Mouse (Mus musculus) Muller cell, postnatal 12 days (primary cell): Measurements from ENCODE around the gene Rnf227.

ENCODE experiments used
- DNase-seq: peaks from one replicate; pipeline ENCODE4 v3.0.0-alpha.2; 2015; ENCODE audit errors: inconsistent ontology term

Gene Rnf227

GRCm38 (mm10) chr11:69331152-69331551 lies 9.1 kb upstream of the Rnf227 start:
- no peak for DNase-seq

GRCm38 (mm10) chr11:69331929-69332405 lies 8.3 kb upstream of the Rnf227 start:
- DNase-seq, result peak; percentile 73

GRCm38 (mm10) chr11:69332713-69333253 lies 7.5 kb upstream of the Rnf227 start:
- no peak for DNase-seq

DNA sequence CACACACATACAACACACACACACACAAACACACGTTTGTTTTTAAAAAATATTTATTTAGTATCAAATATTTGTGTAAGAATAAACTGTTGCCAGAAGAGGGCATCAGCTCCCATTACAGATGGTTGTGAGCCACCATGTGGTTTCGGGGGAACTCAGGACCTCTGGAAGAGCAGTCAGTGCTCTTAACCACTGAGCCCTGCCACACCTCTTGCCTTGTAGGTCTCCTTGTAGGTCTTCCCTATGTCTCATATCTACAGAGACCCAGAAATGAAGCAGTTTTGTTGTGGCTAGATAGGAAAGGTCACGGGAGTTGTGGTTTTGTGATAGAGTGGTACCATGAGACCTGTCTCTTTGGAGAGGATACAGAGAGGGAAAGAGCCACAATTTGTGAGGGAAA lies 6.3 kb upstream of the Rnf227 start:
- no peak for DNase-seq

- peak; percentile 94 for DNase-seq
Observed at GRCm38 (mm10) chr11:69334796-69335195, 5.5 kb upstream of the Rnf227 start.

DNA sequence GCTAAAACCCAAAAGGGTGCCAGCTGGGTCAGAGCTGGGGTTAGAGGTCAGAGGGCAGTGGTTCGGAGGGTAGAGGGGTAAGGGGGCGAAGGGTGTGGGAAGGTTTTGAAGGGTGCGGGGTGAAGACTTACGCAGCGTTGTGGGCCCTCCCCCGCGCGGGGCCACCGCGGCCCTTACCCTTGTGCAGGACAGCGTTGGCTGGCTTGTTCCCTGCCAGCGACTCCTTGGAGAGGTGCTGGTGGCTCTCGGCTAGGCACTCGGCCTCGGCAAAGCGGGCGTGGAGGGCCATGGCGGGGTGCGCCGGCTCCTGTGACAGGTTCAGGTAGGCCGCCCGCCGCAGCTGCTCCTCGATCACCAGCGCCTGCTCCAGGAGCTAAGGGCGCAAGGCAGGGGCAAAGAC lies 6.2 kb downstream of the Rnf227 start:
- DNase-seq, result no peak

DNA sequence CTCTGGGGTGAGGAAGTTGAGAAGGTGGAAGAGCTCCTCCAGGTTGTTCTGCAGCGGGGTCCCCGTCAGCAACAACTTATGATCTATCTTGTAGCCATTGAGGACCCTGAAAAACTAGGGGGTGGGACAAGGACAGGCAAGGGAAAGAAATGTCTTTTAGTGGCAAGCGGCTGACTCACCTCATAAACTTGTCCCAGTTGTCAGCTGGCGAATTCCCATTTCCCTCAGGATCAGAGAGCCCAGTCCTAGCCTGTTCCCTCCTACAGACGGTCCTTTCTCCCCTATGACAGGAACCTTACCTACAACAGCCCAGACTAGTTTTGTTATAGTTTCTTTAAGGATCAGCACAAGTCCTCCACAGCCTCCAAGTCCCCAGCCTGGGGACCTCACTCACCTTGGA lies 16.3 kb downstream of the Rnf227 start:
- no peak for DNase-seq

DNA sequence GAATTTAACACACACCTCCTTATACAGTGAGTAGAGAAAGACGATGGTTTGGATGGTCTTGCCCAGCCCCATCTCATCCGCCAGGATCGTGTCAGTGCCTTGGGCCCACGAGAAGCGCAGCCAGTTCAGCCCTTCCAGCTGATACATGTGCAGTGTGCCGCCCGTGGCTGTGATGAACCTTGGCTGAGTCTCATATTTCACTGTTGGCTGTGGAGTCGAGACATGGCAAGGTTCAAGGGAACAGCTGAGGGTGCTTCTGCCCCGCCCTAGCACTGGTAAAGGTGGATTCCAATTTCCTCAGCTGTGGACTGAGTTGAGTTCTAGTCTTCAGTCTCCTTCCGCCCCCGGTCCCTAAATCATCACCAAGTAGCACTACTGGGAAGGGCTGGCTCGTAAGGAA lies 17.4 kb downstream of the Rnf227 start:
- no peak for DNase-seq

GRCm38 (mm10) chr11:69362021-69362420 lies 21.8 kb downstream of the Rnf227 start:
- DNase-seq, result no peak

DNA sequence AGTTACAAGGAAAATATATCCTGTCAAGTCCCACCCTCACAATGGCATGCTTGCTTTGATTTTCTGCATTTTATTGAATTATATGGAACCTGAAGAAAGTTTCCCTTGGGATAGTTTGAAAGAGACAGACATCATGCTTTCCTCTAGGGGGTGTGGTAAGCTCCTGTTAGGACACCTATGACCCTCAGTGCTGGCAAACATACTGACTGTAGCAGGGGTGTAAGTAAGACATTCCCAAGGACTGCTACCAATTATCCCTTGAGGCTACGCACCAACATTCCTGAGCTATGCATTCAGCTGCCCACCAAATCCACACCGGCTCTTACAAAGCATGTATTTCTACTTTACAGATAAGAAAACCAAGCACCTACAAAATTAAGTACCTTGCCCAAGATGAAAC lies 22.2 kb downstream of the Rnf227 start:
- peak; percentile 49 for DNase-seq

GRCm38 (mm10) chr11:69364376-69364775 lies 24.1 kb downstream of the Rnf227 start:
- DNase-seq, result no peak

GRCm38 (mm10) chr11:69364910-69365309 lies 24.6 kb downstream of the Rnf227 start:
- DNase-seq, result peak; percentile 96

- no peak for DNase-seq
Observed at GRCm38 (mm10) chr11:69365722-69366121, 25.5 kb downstream of the Rnf227 start.

DNA sequence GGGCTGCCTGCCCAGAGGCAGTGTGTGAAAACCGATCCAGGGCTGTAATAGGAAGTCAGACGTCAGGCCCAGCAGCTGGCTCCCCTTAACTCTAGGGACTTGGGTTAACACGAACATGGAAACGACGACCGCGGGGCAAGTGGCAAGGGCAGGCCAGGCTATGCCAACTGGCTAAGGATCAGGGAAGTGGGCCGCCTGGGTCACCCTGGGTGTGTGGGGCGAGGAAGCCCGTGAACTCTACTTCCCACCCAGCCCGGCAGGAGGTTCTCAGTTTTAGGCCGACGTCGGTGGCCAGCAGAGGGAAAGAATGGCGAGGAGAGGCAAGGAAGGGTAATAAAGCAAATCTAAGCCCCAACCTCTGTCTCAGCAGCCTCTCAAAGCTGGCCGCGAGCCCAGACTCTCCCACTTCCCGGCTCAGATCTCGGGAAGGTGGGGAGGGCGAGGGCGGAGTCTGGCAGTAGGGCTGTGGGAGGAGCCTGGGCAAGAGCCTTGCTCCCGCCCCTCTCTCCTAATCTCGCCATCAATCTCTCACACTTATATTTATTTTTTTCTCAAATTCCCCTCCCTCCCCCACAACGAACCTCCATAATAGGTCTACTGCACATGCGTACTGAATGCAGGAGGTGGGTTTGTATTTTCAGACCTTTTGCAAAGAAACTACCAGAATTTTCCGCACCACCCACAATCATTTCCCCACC lies 26.0 kb downstream of the Rnf227 start:
- DNase-seq, result peak; percentile 97

DNA sequence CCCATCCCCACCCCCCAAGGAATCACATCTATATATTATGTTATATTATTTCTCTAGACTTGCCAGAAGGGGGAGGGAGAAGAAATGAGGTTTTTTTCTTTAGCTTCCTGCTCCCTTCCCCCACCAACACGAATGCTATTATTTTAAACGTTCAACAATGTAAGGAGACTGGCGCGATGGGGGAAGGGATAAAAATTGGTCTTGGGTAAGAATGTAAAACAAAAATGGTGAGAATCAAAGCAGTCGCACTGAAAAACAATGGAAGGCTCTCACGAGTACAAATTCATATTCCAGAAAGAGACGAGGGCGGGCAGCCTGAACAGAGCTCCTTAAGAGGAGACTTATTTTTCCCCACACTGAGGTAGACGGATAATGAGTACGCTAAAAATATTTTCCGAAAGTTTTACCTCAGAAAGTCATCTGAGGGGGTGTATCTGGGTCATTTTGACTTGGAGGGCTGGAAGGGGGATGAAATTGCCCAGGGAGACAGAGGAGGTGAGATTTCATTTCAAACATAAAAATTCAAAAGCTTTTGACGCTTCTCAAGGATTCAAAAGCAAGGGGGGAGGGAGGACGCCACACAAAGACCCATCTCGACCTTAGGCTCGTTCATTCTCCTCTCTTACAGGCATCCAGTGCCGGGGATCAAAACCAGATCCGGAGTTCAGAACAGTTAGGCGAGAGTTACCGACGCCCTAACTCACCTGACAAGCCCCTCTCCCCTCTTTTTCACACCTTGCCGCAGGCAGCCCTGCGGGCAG lies 26.8 kb downstream of the Rnf227 start:
- DNase-seq, result peak; percentile 32

DNA sequence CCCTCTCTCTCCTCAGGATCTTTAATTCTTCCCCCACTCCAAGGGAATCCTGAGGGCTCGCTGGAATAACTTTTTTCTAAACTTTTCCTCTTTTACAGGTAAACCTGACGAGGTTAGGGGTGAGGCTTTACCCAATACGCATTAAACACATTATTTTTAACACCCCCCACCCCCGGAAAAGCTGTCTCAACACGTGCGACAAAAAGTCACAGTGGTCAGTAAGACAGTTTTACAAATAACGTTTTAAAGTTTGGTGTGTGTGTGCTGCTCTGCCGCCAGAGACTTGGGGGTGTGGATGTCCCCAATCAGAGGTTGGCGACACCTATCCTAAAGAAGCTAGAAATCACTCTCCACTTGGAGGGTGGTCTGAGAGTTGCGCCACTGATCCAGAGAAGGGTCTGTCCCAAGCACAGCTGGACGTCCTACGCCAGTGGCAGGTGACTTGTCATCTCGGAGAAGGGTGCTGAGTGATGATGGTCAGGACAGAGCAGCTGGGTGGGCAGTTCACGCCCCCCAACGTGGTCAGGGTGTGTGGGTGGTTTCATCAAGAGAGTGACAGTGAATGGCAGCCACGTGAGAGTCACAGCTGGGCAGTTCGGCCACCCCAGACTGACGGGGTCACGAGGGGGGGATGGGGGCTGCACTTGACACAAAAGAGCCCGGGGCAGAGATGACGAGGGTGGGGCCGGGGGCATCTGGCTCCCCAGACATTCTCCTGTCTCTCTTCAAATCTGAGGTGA lies 27.5 kb downstream of the Rnf227 start:
- no peak for DNase-seq

DNA sequence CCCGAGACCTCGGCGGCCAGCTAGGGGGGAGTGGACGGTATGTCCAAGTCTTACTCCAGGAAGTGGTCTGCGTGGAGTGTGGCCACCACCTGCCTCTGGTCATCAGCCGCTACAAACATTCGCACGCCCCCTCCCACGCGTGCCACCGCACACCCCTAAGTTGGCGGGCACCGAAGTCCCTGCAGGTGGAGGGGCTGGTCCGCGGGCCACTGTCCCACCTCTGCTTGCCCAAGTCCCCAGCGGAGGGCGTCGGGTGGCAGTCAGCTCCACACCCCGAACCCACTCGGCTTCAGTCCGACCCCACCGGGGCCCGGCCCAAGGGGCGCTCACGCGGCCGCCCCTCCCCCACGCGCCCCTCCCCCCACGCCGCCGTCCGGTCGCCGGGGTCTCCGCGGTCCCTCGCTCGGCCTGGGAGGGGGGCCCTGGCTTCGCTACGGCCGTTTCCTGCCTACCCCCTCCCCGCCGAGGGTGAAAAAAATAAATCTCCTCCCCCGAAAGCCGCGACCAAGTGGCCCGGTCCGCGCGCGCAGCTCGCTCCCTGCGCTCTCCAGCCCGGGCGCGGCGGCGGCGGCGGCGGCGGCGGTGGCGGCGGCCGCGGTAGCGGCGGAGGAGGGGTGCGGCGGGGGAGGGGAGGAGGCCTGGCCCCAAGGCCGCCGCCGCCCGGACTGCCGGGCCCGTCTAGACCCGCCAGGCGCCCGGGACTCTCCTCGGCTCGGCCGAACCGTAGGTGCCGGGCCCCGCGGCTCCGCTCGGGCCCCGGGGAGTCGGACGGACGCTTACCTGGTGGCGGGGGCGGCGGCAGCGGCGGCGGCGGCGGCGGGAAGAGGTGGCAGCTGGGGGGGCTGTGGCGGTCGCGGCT lies 28.3 kb downstream of the Rnf227 start:
- peak; percentile 58 for DNase-seq

GRCm38 (mm10) chr11:69369215-69369989 lies 29.1 kb downstream of the Rnf227 start, which contains the start of gene Chd3:
Gene Chd3 (minus strand): TSS chr11:69369406.
- DNase-seq, result no peak

DNA sequence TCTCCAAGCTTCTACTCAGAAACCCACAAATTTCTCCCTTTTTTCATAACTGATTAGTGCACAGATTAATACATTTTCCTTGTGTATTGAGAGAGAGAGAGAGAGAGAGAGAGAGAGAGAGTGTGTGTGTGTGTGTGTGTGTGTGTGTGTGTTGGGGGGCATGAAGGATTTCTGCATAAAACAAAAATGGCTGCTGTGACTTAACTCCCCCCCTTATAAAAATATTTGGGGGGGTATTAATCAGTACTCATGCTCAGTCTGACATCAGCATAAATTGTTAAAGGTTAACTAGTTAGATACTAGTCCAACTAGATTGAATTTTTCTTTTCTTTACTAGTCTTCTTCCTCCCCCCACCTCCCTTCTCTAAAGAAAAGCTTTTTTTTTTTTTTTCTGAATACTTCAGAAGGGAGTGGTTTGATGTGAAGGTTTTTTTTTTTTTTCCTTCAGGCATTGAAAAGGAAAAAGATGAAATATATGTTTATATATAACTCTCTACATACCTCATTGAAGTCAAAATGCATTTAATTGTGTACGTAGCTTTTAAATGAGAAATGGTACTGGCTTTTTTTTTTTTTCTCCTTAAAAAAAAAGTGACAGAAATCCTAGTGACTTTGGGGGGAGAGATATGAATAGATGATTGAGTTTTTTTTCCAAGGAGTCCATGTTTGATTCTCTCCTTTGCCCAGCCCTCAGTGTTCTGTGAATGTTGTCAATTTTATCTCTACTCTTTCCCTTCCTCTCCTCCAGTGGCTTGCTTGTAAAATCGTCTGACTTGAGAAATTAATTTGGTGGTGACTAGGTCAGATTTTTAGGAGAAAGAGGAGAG lies 29.9 kb downstream of the Rnf227 start:
- no peak for DNase-seq
